Mouse (Mus musculus): ENCODE data around the gene Zswim5. TPM values are rescaled to one million over a fixed set of nuclear protein-coding genes. Genes with fewer than 3 reads are reported as not detected.

Gene Zswim5
- polyA plus RNA-seq, 1 experiment from 2014 or later = 10.9 TPM

- Histone ChIP-seq H3K27me3 (ENCODE audit: control insufficient read depth, insufficient read depth, low read length) (no peaks in the 10 kb centered on the region), H3K27ac (ENCODE audit: low read depth, low read length) (no peak overlapping the region), H3K4me1 (replicated peaks; ENCODE audit: control insufficient read depth, insufficient read depth, low read length) (peaks cover 13% of the 10 kb centered on the region; the same call in 1 of the 2 replicates), H3K9ac (ENCODE audit: low read length) (no peak overlapping the region), H3K36me3 (ENCODE audit: control insufficient read depth, insufficient read depth, low read length) (no peaks in the 10 kb centered on the region), H3K9me3 (ENCODE audit: control insufficient read depth, low read length) (no peaks in the 10 kb centered on the region), H3K4me2 (ENCODE audit: low read depth, low read length, severe bottlenecking) (no peak overlapping the region), H3K4me3 (ENCODE audit: low read depth, low read length) (no peak overlapping the region)
- ATAC-seq (replicated peaks; ENCODE audit: low FRiP score) = peak; percentile 53; the same call in 1 of the 2 replicates
- DNase-seq (ENCODE audit: low spot score) = no peak
- 48% methylated on average over 2 of the region's 2 CpGs for WGBS
Observed at GRCm38 (mm10) chr4:116942695-116943094, 65.5 kb downstream of the Zswim5 start.

- no peak overlapping the region for H3K4me2 ChIP-seq (ENCODE audit: low read depth, low read length, severe bottlenecking)
- H3K4me3 ChIP-seq (ENCODE audit: low read depth, low read length) = no peak overlapping the region
- no peak overlapping the region for H3K9ac ChIP-seq (ENCODE audit: low read length)
- peak; percentile 75 for ATAC-seq (replicated peaks; ENCODE audit: low FRiP score)
- H3K4me1 ChIP-seq (replicated peaks; ENCODE audit: control insufficient read depth, insufficient read depth, low read length) = peaks cover 13% of the 10 kb centered on the region; the same call in 1 of the 2 replicates
- H3K27ac ChIP-seq (ENCODE audit: low read depth, low read length) = peak overlapping the region; percentile 66; the same call in 1 of the 2 replicates
- H3K27me3 ChIP-seq (ENCODE audit: control insufficient read depth, insufficient read depth, low read length) = no peaks in the 10 kb centered on the region
- WGBS = 22% methylated on average over 5 of the region's 5 CpGs
- H3K36me3 ChIP-seq (ENCODE audit: control insufficient read depth, insufficient read depth, low read length) = no peaks in the 10 kb centered on the region
- DNase-seq (ENCODE audit: low spot score) = no peak
- no peaks in the 10 kb centered on the region for H3K9me3 ChIP-seq (ENCODE audit: control insufficient read depth, low read length)
Observed at GRCm38 (mm10) chr4:116944055-116944454, 66.9 kb downstream of the Zswim5 start.

GRCm38 (mm10) chr4:116951642-116952041, 74.5 kb downstream of the Zswim5 start:
- H3K9me3 ChIP-seq (ENCODE audit: control insufficient read depth, low read length) = no peaks in the 10 kb centered on the region
- DNase-seq (ENCODE audit: low spot score) (no peak), ATAC-seq (replicated peaks; ENCODE audit: low FRiP score) (no peak)
- no peaks in the 10 kb centered on the region for H3K36me3 ChIP-seq (ENCODE audit: control insufficient read depth, insufficient read depth, low read length)
- no peak overlapping the region for H3K4me2 ChIP-seq (ENCODE audit: low read depth, low read length, severe bottlenecking)
- no peak overlapping the region for H3K9ac ChIP-seq (ENCODE audit: low read length)
- 57% methylated on average over 1 of the region's 1 CpGs for WGBS
- no peak overlapping the region for H3K27ac ChIP-seq (ENCODE audit: low read depth, low read length)
- H3K4me3 ChIP-seq (ENCODE audit: low read depth, low read length) = no peak overlapping the region
- no peaks in the 10 kb centered on the region for H3K4me1 ChIP-seq (replicated peaks; ENCODE audit: control insufficient read depth, insufficient read depth, low read length)
- H3K27me3 ChIP-seq (ENCODE audit: control insufficient read depth, insufficient read depth, low read length) = no peaks in the 10 kb centered on the region

GRCm38 (mm10) chr4:116954951-116955350, 77.8 kb downstream of the Zswim5 start:
- H3K36me3 ChIP-seq (ENCODE audit: control insufficient read depth, insufficient read depth, low read length) = no peaks in the 10 kb centered on the region
- H3K4me3 ChIP-seq (ENCODE audit: low read depth, low read length) = no peak overlapping the region
- H3K9ac ChIP-seq (ENCODE audit: low read length) = no peak overlapping the region
- ATAC-seq (replicated peaks; ENCODE audit: low FRiP score) (no peak), DNase-seq (ENCODE audit: low spot score) (no peak)
- no peaks in the 10 kb centered on the region for H3K9me3 ChIP-seq (ENCODE audit: control insufficient read depth, low read length)
- H3K4me2 ChIP-seq (ENCODE audit: low read depth, low read length, severe bottlenecking) = no peak overlapping the region
- no peak overlapping the region for H3K27ac ChIP-seq (ENCODE audit: low read depth, low read length)
- no peaks in the 10 kb centered on the region for H3K4me1 ChIP-seq (replicated peaks; ENCODE audit: control insufficient read depth, insufficient read depth, low read length)
- 88% methylated on average over 7 of the region's 7 CpGs for WGBS
- H3K27me3 ChIP-seq (ENCODE audit: control insufficient read depth, insufficient read depth, low read length) = no peaks in the 10 kb centered on the region

GRCm38 (mm10) chr4:116976503-116976902, 99.3 kb downstream of the Zswim5 start:
- Histone ChIP-seq H3K4me3 (ENCODE audit: low read depth, low read length) (no peak overlapping the region), H3K27ac (ENCODE audit: low read depth, low read length) (no peak overlapping the region), H3K4me2 (ENCODE audit: low read depth, low read length, severe bottlenecking) (no peak overlapping the region), H3K36me3 (ENCODE audit: control insufficient read depth, insufficient read depth, low read length) (no peaks in the 10 kb centered on the region; the same call in none of the 2 replicates), H3K4me1 (replicated peaks; ENCODE audit: control insufficient read depth, insufficient read depth, low read length) (no peaks in the 10 kb centered on the region), H3K9me3 (ENCODE audit: control insufficient read depth, low read length) (no peaks in the 10 kb centered on the region), H3K27me3 (ENCODE audit: control insufficient read depth, insufficient read depth, low read length) (no peaks in the 10 kb centered on the region), H3K9ac (ENCODE audit: low read length) (no peak overlapping the region)
- DNase-seq (ENCODE audit: low spot score) (no peak), ATAC-seq (replicated peaks; ENCODE audit: low FRiP score) (no peak)
- 77% methylated on average over 2 of the region's 2 CpGs for WGBS

- Histone ChIP-seq H3K36me3 (ENCODE audit: control insufficient read depth, insufficient read depth, low read length) (peaks cover 2% of the 10 kb centered on the region; the same call in 1 of the 2 replicates), H3K27me3 (ENCODE audit: control insufficient read depth, insufficient read depth, low read length) (no peaks in the 10 kb centered on the region), H3K4me1 (replicated peaks; ENCODE audit: control insufficient read depth, insufficient read depth, low read length) (no peaks in the 10 kb centered on the region), H3K9ac (ENCODE audit: low read length) (no peak overlapping the region), H3K27ac (ENCODE audit: low read depth, low read length) (no peak overlapping the region), H3K9me3 (ENCODE audit: control insufficient read depth, low read length) (no peaks in the 10 kb centered on the region), H3K4me3 (ENCODE audit: low read depth, low read length) (no peak overlapping the region), H3K4me2 (ENCODE audit: low read depth, low read length, severe bottlenecking) (no peak overlapping the region)
- DNase-seq (ENCODE audit: low spot score) = no peak
- WGBS = 95% methylated on average over 7 of the region's 7 CpGs
- ATAC-seq (replicated peaks; ENCODE audit: low FRiP score) = no peak
Observed at GRCm38 (mm10) chr4:116985681-116986080, 108.5 kb downstream of the Zswim5 start.

- H3K9me3 ChIP-seq (ENCODE audit: control insufficient read depth, low read length) = no peaks in the 10 kb centered on the region
- no peaks in the 10 kb centered on the region for H3K4me1 ChIP-seq (replicated peaks; ENCODE audit: control insufficient read depth, insufficient read depth, low read length)
- H3K4me2 ChIP-seq (ENCODE audit: low read depth, low read length, severe bottlenecking) = no peak overlapping the region
- no peak overlapping the region for H3K4me3 ChIP-seq (ENCODE audit: low read depth, low read length)
- peak; percentile 78 for DNase-seq (ENCODE audit: low spot score)
- H3K27ac ChIP-seq (ENCODE audit: low read depth, low read length) = no peak overlapping the region
- no peaks in the 10 kb centered on the region for H3K27me3 ChIP-seq (ENCODE audit: control insufficient read depth, insufficient read depth, low read length)
- 66% methylated on average over 17 of the region's 17 CpGs for WGBS
- H3K36me3 ChIP-seq (ENCODE audit: control insufficient read depth, insufficient read depth, low read length) = peaks cover 2% of the 10 kb centered on the region; the same call in 1 of the 2 replicates
- H3K9ac ChIP-seq (ENCODE audit: low read length) = no peak overlapping the region
- ATAC-seq (replicated peaks; ENCODE audit: low FRiP score) = peak; percentile 53; the same call in 1 of the 2 replicates
Observed at GRCm38 (mm10) chr4:116986400-116987121, 109.4 kb downstream of the Zswim5 start.

GRCm38 (mm10) chr4:116987122-116987456, 109.9 kb downstream of the Zswim5 start:
- H3K4me1 ChIP-seq (replicated peaks; ENCODE audit: control insufficient read depth, insufficient read depth, low read length) = no peaks in the 10 kb centered on the region
- 74% methylated on average over 5 of the region's 5 CpGs for WGBS

GRCm38 (mm10) chr4:116989731-116990130, 112.6 kb downstream of the Zswim5 start:
- no peak for DNase-seq (ENCODE audit: low spot score)
- 56% methylated on average over 6 of the region's 6 CpGs for WGBS
- peaks cover 2% of the 10 kb centered on the region; the same call in 1 of the 2 replicates for H3K36me3 ChIP-seq (ENCODE audit: control insufficient read depth, insufficient read depth, low read length)

More at GRCm38 (mm10) chr4:116987122-116987456, 109.9 kb downstream of the Zswim5 start:
- H3K36me3 ChIP-seq (ENCODE audit: control insufficient read depth, insufficient read depth, low read length) = peaks cover 2% of the 10 kb centered on the region; the same call in 1 of the 2 replicates
- no peak for DNase-seq (ENCODE audit: low spot score)
- no peaks in the 10 kb centered on the region for H3K27me3 ChIP-seq (ENCODE audit: control insufficient read depth, insufficient read depth, low read length)
- no peaks in the 10 kb centered on the region for H3K9me3 ChIP-seq (ENCODE audit: control insufficient read depth, low read length)
- H3K9ac ChIP-seq (ENCODE audit: low read length) = no peak overlapping the region
- no peak overlapping the region for H3K4me2 ChIP-seq (ENCODE audit: low read depth, low read length, severe bottlenecking)
- no peak overlapping the region for H3K4me3 ChIP-seq (ENCODE audit: low read depth, low read length)
- no peak; the same call in 1 of the 2 replicates for ATAC-seq (replicated peaks; ENCODE audit: low FRiP score)
- H3K27ac ChIP-seq (ENCODE audit: low read depth, low read length) = no peak overlapping the region

More at GRCm38 (mm10) chr4:116989731-116990130, 112.6 kb downstream of the Zswim5 start:
- Histone ChIP-seq H3K4me2 (ENCODE audit: low read depth, low read length, severe bottlenecking) (no peak overlapping the region), H3K9ac (ENCODE audit: low read length) (no peak overlapping the region), H3K9me3 (ENCODE audit: control insufficient read depth, low read length) (no peaks in the 10 kb centered on the region), H3K27ac (ENCODE audit: low read depth, low read length) (no peak overlapping the region), H3K4me3 (ENCODE audit: low read depth, low read length) (no peak overlapping the region), H3K27me3 (ENCODE audit: control insufficient read depth, insufficient read depth, low read length) (no peaks in the 10 kb centered on the region), H3K4me1 (replicated peaks; ENCODE audit: control insufficient read depth, insufficient read depth, low read length) (peaks cover 5% of the 10 kb centered on the region)
- ATAC-seq (replicated peaks; ENCODE audit: low FRiP score) = no peak

All from forebrain, embryonic 11.5 days (tissue).